Mouse (Mus musculus): Measurements from ENCODE around the gene Xcr1. TPM values are rescaled to one million over a fixed set of nuclear protein-coding genes. Genes with fewer than 3 reads are reported as not detected.

Gene Xcr1
- polyA plus RNA-seq, 1 experiment from 2014 or later: 0.11 TPM

DNA sequence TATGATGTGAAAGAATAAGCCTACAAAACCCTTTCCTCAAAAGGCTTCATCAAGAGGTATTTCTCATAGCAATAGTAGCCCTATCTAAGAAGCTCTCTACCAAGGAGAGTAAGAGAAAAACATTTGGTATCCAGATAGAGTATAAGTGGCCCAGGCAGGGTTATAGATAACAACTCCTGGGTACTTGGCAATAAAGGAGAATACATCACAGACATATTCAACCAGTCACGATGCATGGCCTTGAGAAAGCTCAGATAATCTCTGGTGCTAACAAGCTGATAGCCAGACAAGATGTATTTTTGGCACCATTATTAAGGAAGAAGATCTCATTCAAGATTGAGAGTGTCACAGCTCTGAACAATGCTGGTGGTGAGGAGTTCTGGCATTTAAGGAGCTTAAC lies 15.3 kb downstream of the Xcr1 start:
- no peak overlapping the region for H3K9ac ChIP-seq (replicated peaks)
- TF ChIP-seq CTCF (IDR thresholded peaks at IDR 0.05; ENCODE audit: low read depth) (no peak), EP300 (IDR thresholded peaks at IDR 0.05; ENCODE audit: low read depth) (peak; percentile 63; the same call in 1 of the 2 replicates)
- H3K4me3 ChIP-seq (ENCODE audit: low read depth, low read length): no peak overlapping the region
- H3K4me1 ChIP-seq (ENCODE audit: insufficient read depth): peaks cover 29% of the 10 kb centered on the region
- H3K36me3 ChIP-seq (replicated peaks; ENCODE audit: insufficient read depth, low read length): peaks cover 11% of the 10 kb centered on the region
- DNase-seq: no peak
- WGBS (ENCODE audit: insufficient replicate concordance): 65% methylated on average over 1 of the region's 1 CpGs
- no peak overlapping the region for H3K4me2 ChIP-seq (ENCODE audit: low read depth, low read length)
- ATAC-seq: no peak
- no peaks in the 10 kb centered on the region for H3K9me3 ChIP-seq (ENCODE audit: low read length)
- H3K27me3 ChIP-seq (ENCODE audit: insufficient read depth, low read length): no peaks in the 10 kb centered on the region
- H3K27ac ChIP-seq (ENCODE audit: low read depth): no peak overlapping the region

DNA sequence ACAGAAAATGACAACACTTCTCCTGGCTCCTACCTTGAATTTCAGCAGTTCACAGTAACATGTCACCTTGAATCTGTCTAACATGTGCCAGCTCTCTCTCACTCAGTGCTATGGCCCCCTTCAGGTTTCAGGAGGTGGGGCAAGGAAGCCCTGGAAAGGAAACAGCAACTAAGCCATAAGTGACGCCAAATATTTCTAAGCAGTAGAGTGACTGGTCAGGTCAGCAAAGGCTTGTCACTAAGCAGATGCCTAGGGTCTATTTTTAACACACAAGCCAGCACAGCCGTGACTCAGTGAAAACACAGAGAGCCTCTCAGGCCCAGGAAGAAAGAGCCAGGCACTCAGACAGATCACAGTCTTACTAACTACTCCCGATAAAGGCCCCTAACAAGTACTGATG lies 16.7 kb downstream of the Xcr1 start:
- peak; percentile 24 for DNase-seq
- Histone ChIP-seq H3K36me3 (replicated peaks; ENCODE audit: insufficient read depth, low read length) (peaks cover 14% of the 10 kb centered on the region), H3K27me3 (ENCODE audit: insufficient read depth, low read length) (no peaks in the 10 kb centered on the region), H3K9me3 (ENCODE audit: low read length) (no peaks in the 10 kb centered on the region), H3K4me3 (ENCODE audit: low read depth, low read length) (no peak overlapping the region), H3K27ac (ENCODE audit: low read depth) (peak overlapping the region; percentile 37; the same call in 1 of the 2 replicates), H3K9ac (replicated peaks) (no peak overlapping the region), H3K4me1 (ENCODE audit: insufficient read depth) (peaks cover 27% of the 10 kb centered on the region), H3K4me2 (ENCODE audit: low read depth, low read length) (no peak overlapping the region)
- 40% methylated on average over 3 of the region's 3 CpGs for WGBS (ENCODE audit: insufficient replicate concordance)
- peak; percentile 74 for ATAC-seq
- TF ChIP-seq CTCF (IDR thresholded peaks at IDR 0.05; ENCODE audit: low read depth): peak; percentile 43
- no peak for TF ChIP-seq EP300 (IDR thresholded peaks at IDR 0.05; ENCODE audit: low read depth)

DNA sequence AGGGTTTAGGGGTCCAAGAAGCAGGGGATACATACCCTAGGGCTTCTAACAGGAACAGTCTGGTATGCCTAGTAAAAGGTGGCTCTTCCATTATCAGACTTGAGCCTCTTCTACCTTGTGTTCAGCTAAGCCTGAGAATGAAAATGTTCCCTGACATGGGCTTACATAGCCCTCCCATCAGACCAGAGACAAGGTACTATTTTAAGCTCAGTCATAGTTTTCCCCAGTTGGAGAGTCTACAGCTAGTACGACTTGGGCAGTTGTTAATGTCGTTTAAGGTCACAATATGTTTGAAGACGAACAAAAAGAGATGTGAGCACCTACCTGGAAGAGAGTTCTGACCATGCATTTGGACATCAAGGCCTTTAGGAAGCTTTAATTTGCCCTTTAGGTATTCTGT lies 17.4 kb downstream of the Xcr1 start:
- H3K4me1 ChIP-seq (ENCODE audit: insufficient read depth): peaks cover 21% of the 10 kb centered on the region
- no peak for TF ChIP-seq CTCF (IDR thresholded peaks at IDR 0.05; ENCODE audit: low read depth)
- no peak for TF ChIP-seq EP300 (IDR thresholded peaks at IDR 0.05; ENCODE audit: low read depth)
- H3K27me3 ChIP-seq (ENCODE audit: insufficient read depth, low read length): no peaks in the 10 kb centered on the region
- H3K4me3 ChIP-seq (ENCODE audit: low read depth, low read length): no peak overlapping the region
- no peak overlapping the region for H3K9ac ChIP-seq (replicated peaks)
- no peak overlapping the region for H3K4me2 ChIP-seq (ENCODE audit: low read depth, low read length)
- H3K9me3 ChIP-seq (ENCODE audit: low read length): no peaks in the 10 kb centered on the region
- peaks cover 21% of the 10 kb centered on the region for H3K36me3 ChIP-seq (replicated peaks; ENCODE audit: insufficient read depth, low read length)
- DNase-seq: no peak
- WGBS (ENCODE audit: insufficient replicate concordance): 72% methylated on average over 3 of the region's 3 CpGs
- H3K27ac ChIP-seq (ENCODE audit: low read depth): 0 out of 2 replicates have a peak overlapping the region, but pooled peaks have one; percentile 37
- ATAC-seq: no peak

DNA sequence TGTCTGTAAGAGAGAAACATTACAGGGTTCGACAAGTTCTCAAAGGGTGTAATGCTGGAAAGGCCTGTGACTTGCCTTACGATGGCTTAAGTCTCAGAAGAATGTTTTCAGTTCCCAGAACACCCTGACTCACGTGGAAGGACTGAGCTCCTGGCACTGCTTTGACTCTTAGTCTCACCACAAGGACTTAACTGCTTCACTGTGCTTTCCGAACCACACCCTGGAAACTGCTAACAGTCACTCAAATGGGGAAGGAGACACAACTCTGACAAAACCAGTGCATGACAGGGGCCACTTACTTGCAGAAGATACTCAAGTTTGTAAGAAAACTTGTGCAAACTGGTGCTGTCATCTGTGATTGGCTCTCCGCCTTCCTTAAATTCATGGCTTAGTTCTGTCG lies 21.6 kb downstream of the Xcr1 start:
- Histone ChIP-seq H3K9ac (replicated peaks) (no peak overlapping the region), H3K36me3 (replicated peaks; ENCODE audit: insufficient read depth, low read length) (peaks cover 62% of the 10 kb centered on the region), H3K27ac (ENCODE audit: low read depth) (no peak overlapping the region), H3K4me3 (ENCODE audit: low read depth, low read length) (no peak overlapping the region), H3K4me1 (ENCODE audit: insufficient read depth) (peaks cover 8% of the 10 kb centered on the region), H3K9me3 (ENCODE audit: low read length) (no peaks in the 10 kb centered on the region), H3K4me2 (ENCODE audit: low read depth, low read length) (no peak overlapping the region), H3K27me3 (ENCODE audit: insufficient read depth, low read length) (no peaks in the 10 kb centered on the region)
- TF ChIP-seq EP300 (IDR thresholded peaks at IDR 0.05; ENCODE audit: low read depth) (no peak), CTCF (IDR thresholded peaks at IDR 0.05; ENCODE audit: low read depth) (no peak)
- WGBS (ENCODE audit: insufficient replicate concordance): 76% methylated on average over 6 of the region's 6 CpGs
- no peak for DNase-seq
- ATAC-seq: peak; percentile 23

DNA sequence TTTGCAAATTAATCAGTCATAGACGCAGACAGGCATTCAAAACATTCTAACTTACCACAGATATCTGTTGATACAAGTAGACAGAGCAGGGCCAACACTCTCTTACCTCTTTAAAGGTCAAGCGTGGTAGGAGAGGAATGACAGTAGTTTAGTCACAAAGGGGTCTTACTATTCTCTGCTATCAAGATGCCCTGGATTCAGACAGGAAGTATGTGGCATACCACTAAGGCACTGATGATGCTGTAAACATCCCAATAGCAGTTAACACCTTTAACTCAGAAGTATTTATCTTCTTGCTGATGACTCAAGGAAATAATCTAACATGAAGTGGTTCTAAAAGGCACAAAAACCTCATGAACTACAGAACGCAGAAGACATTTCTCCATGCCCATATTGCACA lies 26.0 kb downstream of the Xcr1 start:
- H3K4me1 ChIP-seq (ENCODE audit: insufficient read depth): no peaks in the 10 kb centered on the region
- ATAC-seq: no peak
- peaks cover 69% of the 10 kb centered on the region for H3K36me3 ChIP-seq (replicated peaks; ENCODE audit: insufficient read depth, low read length)
- H3K27me3 ChIP-seq (ENCODE audit: insufficient read depth, low read length): no peaks in the 10 kb centered on the region
- H3K9me3 ChIP-seq (ENCODE audit: low read length): no peaks in the 10 kb centered on the region
- WGBS (ENCODE audit: insufficient replicate concordance): 82% methylated on average over 3 of the region's 3 CpGs
- no peak for DNase-seq
- H3K27ac ChIP-seq (ENCODE audit: low read depth): no peak overlapping the region
- no peak overlapping the region for H3K9ac ChIP-seq (replicated peaks)
- TF ChIP-seq CTCF (IDR thresholded peaks at IDR 0.05; ENCODE audit: low read depth) (no peak), EP300 (IDR thresholded peaks at IDR 0.05; ENCODE audit: low read depth) (no peak)
- no peak overlapping the region for H3K4me3 ChIP-seq (ENCODE audit: low read depth, low read length)
- H3K4me2 ChIP-seq (ENCODE audit: low read depth, low read length): no peak overlapping the region

DNA sequence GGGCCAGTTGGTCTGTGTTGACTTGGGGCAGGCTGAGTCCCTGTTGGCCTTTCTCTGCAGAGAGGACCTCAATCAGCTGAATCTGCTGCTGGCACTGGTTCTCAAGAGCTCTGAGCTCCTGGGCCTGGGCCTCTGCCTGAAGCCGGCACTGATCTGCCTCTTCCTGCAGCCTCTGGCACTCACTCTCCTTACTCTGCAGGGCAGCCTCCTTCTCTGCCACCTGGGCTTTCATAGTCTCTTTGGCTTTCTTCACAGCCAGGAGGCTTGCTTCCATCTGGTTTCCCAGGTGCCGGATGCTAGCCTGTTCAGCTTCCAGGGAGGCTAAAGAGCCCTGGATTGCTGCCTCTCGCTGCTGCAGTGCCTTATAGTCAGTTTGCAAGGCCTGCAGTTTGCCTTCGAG lies 32.9 kb downstream of the Xcr1 start:
- H3K9ac ChIP-seq (replicated peaks): no peak overlapping the region
- no peaks in the 10 kb centered on the region for H3K4me1 ChIP-seq (ENCODE audit: insufficient read depth)
- no peaks in the 10 kb centered on the region for H3K27me3 ChIP-seq (ENCODE audit: insufficient read depth, low read length)
- DNase-seq (no peak), ATAC-seq (no peak)
- H3K27ac ChIP-seq (ENCODE audit: low read depth): no peak overlapping the region
- TF ChIP-seq EP300 (IDR thresholded peaks at IDR 0.05; ENCODE audit: low read depth) (no peak), CTCF (IDR thresholded peaks at IDR 0.05; ENCODE audit: low read depth) (no peak)
- H3K9me3 ChIP-seq (ENCODE audit: low read length): no peaks in the 10 kb centered on the region
- H3K4me2 ChIP-seq (ENCODE audit: low read depth, low read length): no peak overlapping the region
- peaks cover 66% of the 10 kb centered on the region for H3K36me3 ChIP-seq (replicated peaks; ENCODE audit: insufficient read depth, low read length)
- 93% methylated on average over 4 of the region's 4 CpGs for WGBS (ENCODE audit: insufficient replicate concordance)
- no peak overlapping the region for H3K4me3 ChIP-seq (ENCODE audit: low read depth, low read length)

DNA sequence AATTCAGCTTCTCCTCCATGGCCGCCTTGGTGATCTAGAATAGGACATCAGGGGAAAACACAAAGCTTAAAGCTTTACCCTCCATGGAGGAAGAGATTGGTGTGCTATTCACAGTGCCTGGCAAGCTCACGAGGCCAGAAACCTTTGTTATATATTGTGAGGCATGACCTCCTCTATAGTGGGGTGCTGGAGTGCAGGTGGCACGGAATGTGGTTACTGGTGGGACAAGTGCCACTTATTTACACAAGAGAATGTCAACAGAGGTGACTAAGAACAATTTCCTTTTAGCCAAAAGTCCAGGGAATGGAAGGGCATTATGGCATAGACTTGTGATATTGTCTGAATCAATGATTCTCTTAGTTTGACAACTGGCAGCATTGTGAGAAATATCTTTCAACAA lies 35.2 kb downstream of the Xcr1 start:
- no peak overlapping the region for H3K9ac ChIP-seq (replicated peaks)
- DNase-seq (no peak), ATAC-seq (no peak)
- H3K9me3 ChIP-seq (ENCODE audit: low read length): no peaks in the 10 kb centered on the region
- peaks cover 84% of the 10 kb centered on the region for H3K36me3 ChIP-seq (replicated peaks; ENCODE audit: insufficient read depth, low read length)
- no peaks in the 10 kb centered on the region for H3K4me1 ChIP-seq (ENCODE audit: insufficient read depth)
- no peaks in the 10 kb centered on the region for H3K27me3 ChIP-seq (ENCODE audit: insufficient read depth, low read length)
- TF ChIP-seq CTCF (IDR thresholded peaks at IDR 0.05; ENCODE audit: low read depth) (no peak), EP300 (IDR thresholded peaks at IDR 0.05; ENCODE audit: low read depth) (no peak)
- 75% methylated on average over 3 of the region's 3 CpGs for WGBS (ENCODE audit: insufficient replicate concordance)
- H3K4me3 ChIP-seq (ENCODE audit: low read depth, low read length): no peak overlapping the region
- no peak overlapping the region for H3K27ac ChIP-seq (ENCODE audit: low read depth)
- no peak overlapping the region for H3K4me2 ChIP-seq (ENCODE audit: low read depth, low read length)
